Mouse (Mus musculus) testis, postnatal 14 days (tissue): ENCODE data around the gene Pdcd11.

Source experiments
- DNase-seq: peaks from one replicate; pipeline ENCODE4 v3.0.0; 2021; ENCODE audit warnings: low spot score

The Pdcd11 gene

GRCm38 (mm10) chr19:47168793-47169412 is 78.3 kb downstream of the Pdcd11 start:
- peak; percentile 76 for DNase-seq

- DNase-seq: no peak
Observed at GRCm38 (mm10) chr19:47174515-47174914, 83.9 kb downstream of the Pdcd11 start.

- no peak for DNase-seq
Observed at GRCm38 (mm10) chr19:47175472-47175871, 84.9 kb downstream of the Pdcd11 start.

GRCm38 (mm10) chr19:47176916-47177505 is 86.4 kb downstream of the Pdcd11 start:
- no peak for DNase-seq

- DNase-seq: no peak
Observed at GRCm38 (mm10) chr19:47178001-47178400, 87.4 kb downstream of the Pdcd11 start.

- peak; percentile 13 for DNase-seq
Observed at GRCm38 (mm10) chr19:47178431-47179271, 88.1 kb downstream of the Pdcd11 start, which contains the start of gene Neurl1a. Gene Neurl1a (plus strand): TSS chr19:47178820.

GRCm38 (mm10) chr19:47179272-47179809 is 88.8 kb downstream of the Pdcd11 start:
- DNase-seq: no peak

GRCm38 (mm10) chr19:47180011-47180410 is 89.4 kb downstream of the Pdcd11 start:
- DNase-seq: no peak
